In genomic region chr16:17889689-17890341, GRCm38 (mm10) we compare ENCODE assay signal across 8 mouse cellular contexts. TPM values are rescaled to one million over a fixed set of nuclear protein-coding genes. Genes with fewer than 3 reads are reported as not detected.
DNase-seq lines count a peak whose midpoint lies in the region; ATAC-seq lines count a peak whose summit lies in the region.

No protein-coding gene starts in this region.

- H3K27ac ChIP-seq in limb, embryonic 13.5 days: no peak overlapping the region
- no peak overlapping the region for H3K27ac ChIP-seq in stomach, embryonic 16.5 days (ENCODE audit: low read length)

- WGBS in limb, embryonic 13.5 days: 85% methylated on average over 6 of the region's 6 CpGs
- WGBS in stomach, embryonic 16.5 days: 74% methylated on average over 6 of the region's 6 CpGs

- H3K27me3 ChIP-seq in megakaryocyte, embryonic 14.5 days (replicated peaks): peaks cover 10% of the 10 kb centered on the region
- H3K27me3 ChIP-seq in limb, embryonic 13.5 days: no peaks in the 10 kb centered on the region
- no peaks in the 10 kb centered on the region for H3K27me3 ChIP-seq in stomach, embryonic 16.5 days (ENCODE audit: control insufficient read depth, insufficient read depth, low read length)

- peaks cover 46% of the 10 kb centered on the region for H3K4me1 ChIP-seq in megakaryocyte, embryonic 14.5 days
- peaks cover 25% of the 10 kb centered on the region for H3K4me1 ChIP-seq in limb, embryonic 13.5 days
- peaks cover 22% of the 10 kb centered on the region for H3K4me1 ChIP-seq in stomach, embryonic 16.5 days (ENCODE audit: control insufficient read depth, insufficient read depth, low read length)

- peaks cover 16% of the 10 kb centered on the region for H3K36me3 ChIP-seq in megakaryocyte, embryonic 14.5 days (replicated peaks; ENCODE audit: low read length)
- peaks cover 17% of the 10 kb centered on the region for H3K36me3 ChIP-seq in limb, embryonic 13.5 days
- H3K36me3 ChIP-seq in stomach, embryonic 16.5 days (ENCODE audit: control insufficient read depth, insufficient read depth, low read length): no peaks in the 10 kb centered on the region

- peak overlapping the region; percentile 98 for H3K4me3 ChIP-seq in megakaryocyte, embryonic 14.5 days (replicated peaks)
- peak overlapping the region; percentile 98 for H3K4me3 ChIP-seq in limb, embryonic 13.5 days
- peak overlapping the region; percentile 99 for H3K4me3 ChIP-seq in stomach, embryonic 16.5 days (replicated peaks; ENCODE audit: low read length)

- peak overlapping the region; percentile 91 for H3K4me2 ChIP-seq in limb, embryonic 13.5 days (replicated peaks)
- peak overlapping the region; percentile 86 for H3K4me2 ChIP-seq in stomach, embryonic 16.5 days (ENCODE audit: low read depth, low read length)

- no peak for ATAC-seq in cerebellum, adult (ENCODE audit: insufficient number of reproducible peaks, low FRiP score, low TSS enrichment)
- no peak for ATAC-seq in megakaryocyte, adult 5-6 weeks (ENCODE audit: poor library complexity, severe bottlenecking)
- ATAC-seq in limb, embryonic 13.5 days (ENCODE audit: low FRiP score, low read depth): no peak
- ATAC-seq in stomach, embryonic 16.5 days (ENCODE audit: insufficient read depth, low FRiP score): no peak

- H3K9me3 ChIP-seq in megakaryocyte, embryonic 14.5 days: no peaks in the 10 kb centered on the region
- H3K9me3 ChIP-seq in limb, embryonic 13.5 days: no peaks in the 10 kb centered on the region
- no peaks in the 10 kb centered on the region for H3K9me3 ChIP-seq in stomach, embryonic 16.5 days (replicated peaks; ENCODE audit: control insufficient read depth, low read length)

- peak overlapping the region; percentile 98 for H3K9ac ChIP-seq in limb, embryonic 13.5 days
- peak overlapping the region; percentile 99 for H3K9ac ChIP-seq in stomach, embryonic 16.5 days (ENCODE audit: low read length)

- peak; percentile 53 for DNase-seq in cerebellum, adult 11-12 months
- DNase-seq in layer of hippocampus, adult 8-10 months (ENCODE audit: low spot score in 2 of 2): no peak
- no peak for DNase-seq in right cerebral cortex, postnatal 10 days (ENCODE audit: low spot score in 2 of 2)

RNA-seq across cellular contexts. Expression of gene Gm20518, which starts 1.7 kb away (rescaled TPM):
- polyA plus RNA-seq in megakaryocyte, embryonic 14.5 days (2012; ENCODE audit: insufficient read depth, low replicate concordance): 0.35 TPM in 1 of 2 replicates, not detected in the other
- total RNA-seq in megakaryocyte, adult 5-6 weeks (2015): 0.27 and 0.96 TPM in 2 replicates
- 0.04 and 0.37 TPM in 2 replicates for total RNA-seq in megakaryocyte, adult 5-6 weeks (2017)
- polyA plus RNA-seq in limb, embryonic 13.5 days (2015; fragmentation: Nextera tagmentation; extraction: Ambion mirVana): 0.32 and 0.53 TPM in 2 replicates
- polyA plus RNA-seq in stomach, embryonic 16.5 days (2015; fragmentation: Nextera tagmentation; extraction: Ambion mirVana): 0.32 and 0.46 TPM in 2 replicates
- 1 to 10 TPM in 3 of 4 experiments, under 1 TPM in 1; 0.73 to 2.6 (median 1.6) TPM for total RNA-seq in layer of hippocampus, adult 8-10 months (2022)

RNA-seq across cellular contexts. Expression of gene Tssk1, which starts 4.2 kb away (rescaled TPM):
- polyA plus RNA-seq in megakaryocyte, embryonic 14.5 days (2012; ENCODE audit: insufficient read depth, low replicate concordance): not detected in 2 replicates
- total RNA-seq in megakaryocyte, adult 5-6 weeks (2015): not detected in 2 replicates
- not detected in 2 replicates for total RNA-seq in megakaryocyte, adult 5-6 weeks (2017)
- 0.04 TPM in 1 of 2 replicates, not detected in the other for polyA plus RNA-seq in limb, embryonic 13.5 days (2015; fragmentation: Nextera tagmentation; extraction: Ambion mirVana)
- 0.04 TPM in 1 of 2 replicates, not detected in the other for polyA plus RNA-seq in stomach, embryonic 16.5 days (2015; fragmentation: Nextera tagmentation; extraction: Ambion mirVana)
- total RNA-seq in layer of hippocampus, adult 8-10 months (2022): under 1 TPM in 1 of 4 experiments, not detected in 3; 0.16 TPM

RNA-seq across cellular contexts. Expression of gene Dgcr2, which starts 8.5 kb away (rescaled TPM):
- polyA plus RNA-seq in megakaryocyte, embryonic 14.5 days (2012; ENCODE audit: insufficient read depth, low replicate concordance): 6.8 and 8.4 TPM in 2 replicates
- 16.1 and 20.5 TPM in 2 replicates for total RNA-seq in megakaryocyte, adult 5-6 weeks (2015)
- total RNA-seq in megakaryocyte, adult 5-6 weeks (2017): 32.9 and 35.6 TPM in 2 replicates
- 97.8 and 105 TPM in 2 replicates for polyA plus RNA-seq in limb, embryonic 13.5 days (2015; fragmentation: Nextera tagmentation; extraction: Ambion mirVana)
- polyA plus RNA-seq in stomach, embryonic 16.5 days (2015; fragmentation: Nextera tagmentation; extraction: Ambion mirVana): 80.6 and 88.8 TPM in 2 replicates
- 100 to 1,000 TPM in 3 of 4 experiments, 10 to 100 TPM in 1; 97.2 to 106 (median 103) TPM for total RNA-seq in layer of hippocampus, adult 8-10 months (2022)

RNA-seq across cellular contexts. Expression of gene Tssk2, which starts 8.6 kb away (rescaled TPM):
- not detected in 2 replicates for polyA plus RNA-seq in megakaryocyte, embryonic 14.5 days (2012; ENCODE audit: insufficient read depth, low replicate concordance)
- not detected in 2 replicates for total RNA-seq in megakaryocyte, adult 5-6 weeks (2015)
- not detected in 2 replicates for total RNA-seq in megakaryocyte, adult 5-6 weeks (2017)
- polyA plus RNA-seq in limb, embryonic 13.5 days (2015; fragmentation: Nextera tagmentation; extraction: Ambion mirVana): 0.17 TPM in 1 of 2 replicates, not detected in the other
- not detected in 2 replicates for polyA plus RNA-seq in stomach, embryonic 16.5 days (2015; fragmentation: Nextera tagmentation; extraction: Ambion mirVana)
- total RNA-seq in layer of hippocampus, adult 8-10 months (2022): not detected

RNA-seq across cellular contexts. Expression of gene Ess2, which starts 21.3 kb away (rescaled TPM):
- 21.8 and 24.0 TPM in 2 replicates for polyA plus RNA-seq in megakaryocyte, embryonic 14.5 days (2012; ENCODE audit: insufficient read depth, low replicate concordance)
- 8.9 and 10.3 TPM in 2 replicates for total RNA-seq in megakaryocyte, adult 5-6 weeks (2015)
- 14.5 and 17.7 TPM in 2 replicates for total RNA-seq in megakaryocyte, adult 5-6 weeks (2017)
- 49.8 and 50.7 TPM in 2 replicates for polyA plus RNA-seq in limb, embryonic 13.5 days (2015; fragmentation: Nextera tagmentation; extraction: Ambion mirVana)
- polyA plus RNA-seq in stomach, embryonic 16.5 days (2015; fragmentation: Nextera tagmentation; extraction: Ambion mirVana): 31.3 and 33.7 TPM in 2 replicates
- 10 to 100 TPM; 28.5 to 33.3 (median 30.7) TPM for total RNA-seq in layer of hippocampus, adult 8-10 months (2022)
